Mouse (Mus musculus): Measurements from ENCODE around the gene Taar2.

GRCm38 (mm10) chr10:23951714-23952113 lies 13.3 kb downstream of the Taar2 start:
- TF ChIP-seq ZC3H11A (IDR thresholded peaks at IDR 0.05; ENCODE audit: borderline replicate concordance, low read depth, low read length) = no peak
- TF ChIP-seq MAFK (IDR thresholded peaks at IDR 0.05; ENCODE audit: insufficient read depth, low read depth, low read length) = no peak
- no peak for TF ChIP-seq HCFC1 (IDR thresholded peaks at IDR 0.05; ENCODE audit: borderline replicate concordance, insufficient read depth, low read length)
- no peak for TF ChIP-seq CHD2 (IDR thresholded peaks at IDR 0.05; ENCODE audit: low read depth, low read length)
